Mouse (Mus musculus) ES-Bruce4 (cell line): ENCODE results near the gene Igsf8.

Experiments
- CTCF ChIP-seq: IDR thresholded peaks from one replicate; pipeline ENCODE4 v1.8.1; 2011; ENCODE audit warnings: low read depth, low read length
- EP300 ChIP-seq: IDR thresholded peaks from 2 replicates; pipeline ENCODE4 v1.6.1; 2011; ENCODE audit warnings: low read depth, low read length; ENCODE audit not compliant: insufficient read depth

GRCm38 (mm10) chr1:172304443-172304842 lies 43.0 kb downstream of the Igsf8 start:
- TF ChIP-seq CTCF (no peak), EP300 (no peak)
